Mouse (Mus musculus) Muller cell, postnatal 12 days (primary cell): ENCODE results near the gene Prkag1.
"Not testable (repeated sequence)": the region's sequence is repeated elsewhere in the genome, so short reads cannot be mapped to it uniquely, and the experiment has no call there.

ENCODE experiments used
- DNase-seq: peaks from one replicate; pipeline ENCODE4 v3.0.0-alpha.2; 2015; ENCODE audit errors: inconsistent ontology term

Prkag1 gene

GRCm38 (mm10) chr15:98823434-98823833 lies 7.9 kb downstream of the Prkag1 start:
- no peak for DNase-seq

- no peak for DNase-seq
These were observed 9.2 kb downstream of the Prkag1 start for GRCm38 (mm10) chr15:98822147-98822546.

- no peak for DNase-seq
These were observed 9.9 kb downstream of the Prkag1 start for GRCm38 (mm10) chr15:98821403-98821802.

- DNase-seq = no peak
These were observed 10.4 kb downstream of the Prkag1 start for GRCm38 (mm10) chr15:98820937-98821336.

GRCm38 (mm10) chr15:98818171-98818570 lies 13.2 kb downstream of the Prkag1 start:
- no peak for DNase-seq

- DNase-seq = no peak
These were observed 18.4 kb downstream of the Prkag1 start for GRCm38 (mm10) chr15:98812741-98813424.

GRCm38 (mm10) chr15:98810212-98810611 lies 21.1 kb downstream of the Prkag1 start:
- not testable (repeated sequence) for DNase-seq

- no peak for DNase-seq
These were observed 21.9 kb downstream of the Prkag1 start, which contains the start of gene Ddn for GRCm38 (mm10) chr15:98809390-98809789. Ddn (minus strand) TSS chr15:98809490.

- DNase-seq = no peak
These were observed 22.6 kb downstream of the Prkag1 start for GRCm38 (mm10) chr15:98808651-98809134.

- no peak for DNase-seq
These were observed 23.2 kb downstream of the Prkag1 start for GRCm38 (mm10) chr15:98807895-98808650.

- no peak for DNase-seq
These were observed 24.2 kb downstream of the Prkag1 start for GRCm38 (mm10) chr15:98806809-98807770.

- no peak for DNase-seq
These were observed 25.1 kb downstream of the Prkag1 start for GRCm38 (mm10) chr15:98806071-98806808.

GRCm38 (mm10) chr15:98805324-98806040 lies 25.8 kb downstream of the Prkag1 start:
- peak; percentile 75 for DNase-seq

- peak; percentile 79 for DNase-seq
These were observed 27.3 kb downstream of the Prkag1 start for GRCm38 (mm10) chr15:98804054-98804453.

GRCm38 (mm10) chr15:98802926-98803325 lies 28.4 kb downstream of the Prkag1 start:
- no peak for DNase-seq

GRCm38 (mm10) chr15:98799396-98799795 lies 31.9 kb downstream of the Prkag1 start:
- peak; percentile 65 for DNase-seq

GRCm38 (mm10) chr15:98798903-98799302 lies 32.4 kb downstream of the Prkag1 start:
- no peak for DNase-seq

GRCm38 (mm10) chr15:98797835-98798492 lies 33.4 kb downstream of the Prkag1 start:
- no peak for DNase-seq

GRCm38 (mm10) chr15:98796803-98797595 lies 34.3 kb downstream of the Prkag1 start:
- DNase-seq = no peak
